Mouse (Mus musculus) limb, embryonic 11.5 days (tissue): ENCODE results near the gene Adgrl3. TPM values are rescaled to one million over a fixed set of nuclear protein-coding genes. Genes with fewer than 3 reads are reported as not detected.

ENCODE experiments used
- ATAC-seq: fragments of 200-750 bp; cut with Nextera tagmentation; 2 replicates; pipeline ENCODE4 v1.8.0; 2017; ENCODE audit warnings: low read depth; ENCODE audit not compliant: insufficient number of reproducible peaks, low FRiP score, low TSS enrichment
- DNase-seq: peaks from one replicate; pipeline ENCODE4 v3.0.0-alpha.2; 2015; ENCODE audit warnings: low spot score
- H3K27ac ChIP-seq: fragments of 300-500 bp; sonication (generic); replicated peaks from 2 replicates; pipeline ENCODE4 v1.5.1; 2014; ENCODE audit warnings: low read depth, mild to moderate bottlenecking, low read length
- H3K27me3 ChIP-seq: fragments of 300-500 bp; sonication (generic); 2 replicates; pipeline ENCODE4 v1.6.1; 2014; ENCODE audit warnings: mild to moderate bottlenecking, low read length, mixed read lengths; ENCODE audit not compliant: control insufficient read depth, insufficient read depth
- H3K36me3 ChIP-seq: fragments of 300-500 bp; sonication (generic); 2 replicates; pipeline ENCODE4 v1.6.1; 2014; ENCODE audit warnings: mild to moderate bottlenecking, low read length, moderate library complexity, mixed read lengths; ENCODE audit not compliant: control insufficient read depth, insufficient read depth
- H3K4me1 ChIP-seq: fragments of 300-500 bp; sonication (generic); 2 replicates; pipeline ENCODE4 v1.6.1; 2014; ENCODE audit warnings: low read length, mixed read lengths; ENCODE audit not compliant: control insufficient read depth, insufficient read depth
- H3K4me2 ChIP-seq: fragments of 300-500 bp; sonication (generic); 2 replicates; pipeline ENCODE4 v1.6.1; 2014; ENCODE audit warnings: low read depth, mild to moderate bottlenecking, moderate library complexity; ENCODE audit not compliant: severe bottlenecking
- H3K4me3 ChIP-seq: fragments of 300-500 bp; sonication (generic); 2 replicates; pipeline ENCODE4 v1.5.1; 2014; ENCODE audit warnings: low read depth, low read length
- H3K9ac ChIP-seq: fragments of 300-500 bp; sonication (generic); 2 replicates; pipeline ENCODE4 v1.6.1; 2014; ENCODE audit warnings: mild to moderate bottlenecking, low read length
- H3K9me3 ChIP-seq: fragments of 300-500 bp; sonication (generic); 2 replicates; pipeline ENCODE4 v1.6.1; 2016; ENCODE audit warnings: low read length; ENCODE audit not compliant: control insufficient read depth
- WGBS: fragments of 180-500 bp; shearing (Covaris S2); extraction: QIAGEN DNeasy Blood & Tissue Kit; methylation state at CpG from one replicate; pipeline ENCODE4 v1.1.7; 2014; 5-methylcytosine and 5-hydroxymethylcytosine counted together
- polyA plus RNA-seq: library from polyadenylated mRNA; unstranded; fragments of >200 nt; fragmentation: Nextera tagmentation; extraction: Ambion mirVana; gene quantifications from 2 replicates; pipeline ENCODE4 v1.2.1, GENCODE M21; 2014

The Adgrl3 gene
- polyA plus RNA-seq, 1 experiment from 2014 or later, result 23.9 TPM

DNA sequence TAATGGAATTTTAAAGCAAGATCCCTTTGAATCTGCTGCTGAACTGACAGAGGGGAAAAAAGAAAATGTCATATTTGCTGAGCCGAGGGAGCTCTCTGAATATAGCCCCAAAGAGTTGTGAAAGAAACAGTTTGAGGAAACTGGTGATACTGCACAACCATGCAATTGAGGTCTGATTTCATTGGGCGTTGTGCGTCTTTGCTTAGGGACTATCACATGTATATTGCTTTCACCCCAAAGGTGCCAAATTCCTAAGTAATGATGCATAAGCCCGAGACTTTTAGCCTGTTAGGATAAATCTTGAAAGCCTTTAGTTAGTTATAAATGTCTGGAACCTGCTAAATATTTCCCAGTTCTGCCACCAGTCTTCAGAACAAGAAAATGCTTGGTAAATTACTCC is 594.7 kb downstream of the Adgrl3 start:
- H3K4me2 ChIP-seq, result no peak overlapping the region

DNA sequence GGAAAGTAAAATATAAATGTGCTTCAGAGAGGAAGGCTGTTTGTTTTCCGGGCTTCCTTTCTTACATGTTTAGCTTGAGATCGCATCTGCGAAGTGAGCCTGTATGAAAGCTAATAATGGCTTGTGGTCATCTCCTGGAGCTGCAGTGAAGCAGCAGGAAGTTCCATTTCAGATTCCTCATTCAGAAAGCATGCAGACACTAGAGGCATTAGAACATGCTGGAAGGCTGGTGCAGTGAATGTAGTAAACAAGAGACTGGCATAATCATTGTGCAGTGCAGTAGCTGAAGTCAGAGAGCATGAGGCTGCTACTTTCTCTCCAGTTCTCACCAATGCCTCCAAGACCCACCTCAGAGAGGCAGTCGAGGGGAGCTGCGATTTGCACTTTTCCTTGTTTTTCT is 601.2 kb downstream of the Adgrl3 start:
- H3K4me3 ChIP-seq, result no peak overlapping the region
- no peaks in the 10 kb centered on the region for H3K36me3 ChIP-seq
- H3K4me1 ChIP-seq, result no peaks in the 10 kb centered on the region
- no peak overlapping the region for H3K4me2 ChIP-seq
- no peak for ATAC-seq
- no peak overlapping the region for H3K27ac ChIP-seq
- H3K9ac ChIP-seq, result no peak overlapping the region
- WGBS, result 84% methylated on average over 5 of the region's 5 CpGs
- no peaks in the 10 kb centered on the region for H3K9me3 ChIP-seq
- no peaks in the 10 kb centered on the region for H3K27me3 ChIP-seq
- no peak for DNase-seq

More for the DNA sequence above, 594.7 kb downstream of the Adgrl3 start:
- Histone ChIP-seq H3K4me3 (no peak overlapping the region), H3K36me3 (no peaks in the 10 kb centered on the region), H3K27ac (peak overlapping the region; percentile 39; the same call in 1 of the 2 replicates), H3K4me1 (peaks cover 7% of the 10 kb centered on the region; the same call in 1 of the 2 replicates), H3K9ac (no peak overlapping the region), H3K27me3 (no peaks in the 10 kb centered on the region), H3K9me3 (no peaks in the 10 kb centered on the region)
- ATAC-seq (no peak), DNase-seq (no peak)
- WGBS, result 47% methylated on average over 4 of the region's 4 CpGs

DNA sequence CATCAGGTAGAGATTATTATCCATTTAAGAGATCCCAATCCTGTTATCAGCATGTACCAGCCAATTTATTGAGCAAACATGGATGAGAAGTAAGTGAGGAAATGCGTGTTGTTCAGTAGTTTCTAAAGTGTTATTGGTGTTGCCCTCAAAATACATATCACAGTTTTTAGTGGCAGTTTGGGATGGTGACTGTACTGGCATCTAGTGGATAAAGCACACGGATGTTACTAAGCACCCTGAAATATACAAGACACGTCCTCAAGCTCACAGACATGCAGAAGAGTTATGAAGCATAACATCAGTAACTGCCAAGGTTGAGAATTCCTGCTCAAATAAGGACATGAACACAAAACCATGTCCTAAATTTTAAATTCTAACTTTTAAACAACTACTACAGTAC is 601.8 kb downstream of the Adgrl3 start:
- Histone ChIP-seq H3K4me3 (no peak overlapping the region), H3K27me3 (no peaks in the 10 kb centered on the region), H3K9ac (no peak overlapping the region), H3K27ac (no peak overlapping the region), H3K4me1 (no peaks in the 10 kb centered on the region), H3K9me3 (no peaks in the 10 kb centered on the region), H3K4me2 (no peak overlapping the region), H3K36me3 (no peaks in the 10 kb centered on the region)
- DNase-seq, result no peak
- no peak for ATAC-seq
- 77% methylated on average over 3 of the region's 3 CpGs for WGBS

DNA sequence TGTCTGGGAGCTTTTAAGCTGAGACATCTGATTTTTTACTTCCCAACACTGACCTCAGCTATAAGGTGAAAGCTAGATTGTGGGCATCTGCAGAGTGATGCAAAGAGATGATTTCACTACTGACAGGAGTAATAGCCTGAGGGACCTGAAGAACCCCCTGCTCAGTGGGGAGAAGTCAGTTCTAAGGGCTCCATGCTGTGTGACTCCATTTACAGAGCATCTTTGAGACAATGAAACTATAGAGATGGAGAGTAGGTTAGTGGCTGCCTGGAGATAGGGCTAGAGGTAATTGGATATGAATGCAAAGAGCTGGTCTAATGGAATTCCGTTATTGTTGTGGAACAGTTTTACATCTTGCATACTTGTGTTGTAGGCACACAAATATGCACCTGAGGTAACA is 603.9 kb downstream of the Adgrl3 start:
- H3K4me2 ChIP-seq, result no peak overlapping the region
- H3K9ac ChIP-seq, result no peak overlapping the region
- no peak overlapping the region for H3K27ac ChIP-seq
- ATAC-seq (no peak), DNase-seq (no peak)
- H3K9me3 ChIP-seq, result no peaks in the 10 kb centered on the region
- H3K4me1 ChIP-seq, result no peaks in the 10 kb centered on the region
- 55% methylated on average over 1 of the region's 1 CpGs for WGBS
- H3K27me3 ChIP-seq, result no peaks in the 10 kb centered on the region
- no peak overlapping the region for H3K4me3 ChIP-seq
- H3K36me3 ChIP-seq, result no peaks in the 10 kb centered on the region

- Histone ChIP-seq H3K4me3 (no peak overlapping the region), H3K27ac (no peak overlapping the region), H3K9me3 (no peaks in the 10 kb centered on the region), H3K9ac (no peak overlapping the region), H3K4me2 (no peak overlapping the region), H3K27me3 (no peaks in the 10 kb centered on the region), H3K36me3 (no peaks in the 10 kb centered on the region), H3K4me1 (no peaks in the 10 kb centered on the region)
- DNase-seq (no peak), ATAC-seq (no peak)
- WGBS, result 85% methylated on average over 2 of the region's 2 CpGs
These were observed 616.2 kb downstream of the Adgrl3 start for GRCm38 (mm10) chr5:81636169-81636568.

- Histone ChIP-seq H3K4me2 (no peak overlapping the region), H3K9me3 (no peaks in the 10 kb centered on the region), H3K4me3 (no peak overlapping the region), H3K27ac (no peak overlapping the region), H3K27me3 (no peaks in the 10 kb centered on the region), H3K36me3 (no peaks in the 10 kb centered on the region), H3K9ac (no peak overlapping the region), H3K4me1 (no peaks in the 10 kb centered on the region)
- WGBS, result 91% methylated on average over 2 of the region's 2 CpGs
- ATAC-seq, result no peak
- DNase-seq, result no peak
These were observed 618.5 kb downstream of the Adgrl3 start for GRCm38 (mm10) chr5:81638422-81638821.

DNA sequence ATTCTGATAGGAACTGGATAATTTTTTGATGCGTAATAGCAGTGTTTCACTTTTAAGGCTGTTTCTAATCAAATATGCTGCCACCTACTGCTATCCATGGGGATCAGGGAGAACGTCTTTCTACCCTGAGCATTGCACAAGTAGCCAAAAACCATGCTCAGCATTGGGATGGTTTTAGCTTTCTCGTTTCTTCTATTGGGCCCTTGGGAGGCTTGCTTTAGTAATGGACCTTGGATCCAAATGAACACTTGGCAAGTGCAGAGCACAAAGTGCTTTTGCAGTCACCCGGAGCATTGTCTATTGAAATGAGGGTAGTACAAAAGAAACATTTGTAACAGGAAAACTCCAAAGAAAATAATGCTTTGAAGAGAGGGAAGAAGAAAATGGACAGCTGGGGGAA is 620.2 kb downstream of the Adgrl3 start:
- DNase-seq (no peak), ATAC-seq (no peak)
- Histone ChIP-seq H3K36me3 (no peaks in the 10 kb centered on the region), H3K9me3 (no peaks in the 10 kb centered on the region), H3K4me2 (no peak overlapping the region), H3K27ac (no peak overlapping the region), H3K4me1 (no peaks in the 10 kb centered on the region), H3K4me3 (no peak overlapping the region), H3K27me3 (no peaks in the 10 kb centered on the region), H3K9ac (no peak overlapping the region)
- 84% methylated on average over 4 of the region's 4 CpGs for WGBS

DNA sequence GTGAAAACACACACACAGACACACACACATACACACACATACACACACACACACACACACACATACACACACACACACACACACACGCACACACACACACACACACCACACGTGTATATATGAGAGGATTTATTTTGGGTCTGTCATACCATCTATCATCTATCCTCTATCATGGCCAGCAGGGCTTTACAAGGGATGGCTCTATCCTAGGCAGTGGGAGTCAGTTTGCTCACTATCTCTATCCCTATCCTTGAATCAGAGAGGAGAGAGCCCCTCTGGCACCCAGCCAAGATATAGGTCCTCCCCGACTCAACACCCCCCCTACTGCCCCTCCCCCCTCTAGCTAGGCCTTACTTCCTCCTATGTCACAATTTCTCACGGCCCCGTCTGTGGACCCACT is 625.6 kb downstream of the Adgrl3 start:
- Histone ChIP-seq H3K36me3 (no peaks in the 10 kb centered on the region), H3K4me3 (no peak overlapping the region), H3K27ac (no peak overlapping the region), H3K9ac (no peak overlapping the region), H3K9me3 (no peaks in the 10 kb centered on the region), H3K4me1 (no peaks in the 10 kb centered on the region), H3K4me2 (no peak overlapping the region), H3K27me3 (no peaks in the 10 kb centered on the region)
- no peak for ATAC-seq
- DNase-seq, result no peak
- 91% methylated on average over 5 of the region's 5 CpGs for WGBS

GRCm38 (mm10) chr5:81653941-81654340 is 634.0 kb downstream of the Adgrl3 start:
- Histone ChIP-seq H3K36me3 (no peaks in the 10 kb centered on the region), H3K9me3 (no peaks in the 10 kb centered on the region), H3K4me2 (no peak overlapping the region), H3K4me1 (no peaks in the 10 kb centered on the region), H3K4me3 (no peak overlapping the region), H3K27me3 (no peaks in the 10 kb centered on the region), H3K27ac (no peak overlapping the region), H3K9ac (no peak overlapping the region)
- ATAC-seq (no peak), DNase-seq (no peak)
- 63% methylated on average over 2 of the region's 2 CpGs for WGBS
